Mouse (Mus musculus) heart, postnatal 0 days (tissue): ENCODE results near the gene Rho. TPM values are rescaled to one million over a fixed set of nuclear protein-coding genes. Genes with fewer than 3 reads are reported as not detected.
A peak's percentile ranks its signal among the peaks of the same experiment; 100 is the strongest.

ENCODE experiments used
- ATAC-seq: fragments of 200-750 bp; cut with Nextera tagmentation; 2 replicates; pipeline ENCODE4 v1.8.0; 2017; ENCODE audit warnings: low read depth, moderate number of reproducible peaks, moderate library complexity; ENCODE audit not compliant: insufficient read depth
- DNase-seq: peaks from one replicate; pipeline ENCODE4 v3.0.0-alpha.2; 2016; ENCODE audit warnings: low spot score
- H3K27ac ChIP-seq: fragments of 300-500 bp; sonication (generic); 2 replicates; pipeline ENCODE4 v1.5.1; 2014; ENCODE audit warnings: low read depth, mild to moderate bottlenecking
- H3K27me3 ChIP-seq: fragments of 300-500 bp; sonication (generic); 2 replicates; pipeline ENCODE4 v1.6.1; 2014; ENCODE audit warnings: low read length, mixed read lengths; ENCODE audit not compliant: control insufficient read depth, insufficient read depth
- H3K36me3 ChIP-seq: fragments of 300-500 bp; sonication (generic); replicated peaks from 2 replicates; pipeline ENCODE4 v1.6.1; 2014; ENCODE audit warnings: low read length, mixed read lengths; ENCODE audit not compliant: control insufficient read depth, insufficient read depth
- H3K4me1 ChIP-seq: fragments of 300-500 bp; sonication (generic); 2 replicates; pipeline ENCODE4 v1.6.1; 2014; ENCODE audit warnings: antibody characterized with exemption; ENCODE audit not compliant: control insufficient read depth, insufficient read depth
- H3K4me2 ChIP-seq: fragments of 300-500 bp; sonication (generic); 2 replicates; pipeline ENCODE4 v1.6.1; 2014; ENCODE audit warnings: low read depth, mild to moderate bottlenecking, low read length, moderate library complexity
- H3K4me3 ChIP-seq: fragments of 300-500 bp; sonication (generic); 2 replicates; pipeline ENCODE4 v1.5.1; 2014; ENCODE audit warnings: low read depth, low read length
- H3K9ac ChIP-seq: fragments of 300-500 bp; sonication (generic); replicated peaks from 2 replicates; pipeline ENCODE4 v1.6.1; 2014; ENCODE audit warnings: low read depth, low read length, mixed read lengths
- H3K9me3 ChIP-seq: fragments of 300-500 bp; sonication (generic); replicated peaks from 2 replicates; pipeline ENCODE4 v1.6.1; 2016; ENCODE audit warnings: low read length; ENCODE audit not compliant: control insufficient read depth
- CTCF ChIP-seq: IDR thresholded peaks from 2 replicates; pipeline ENCODE4 v1.5.1; 2016; ENCODE audit warnings: antibody characterized with exemption, control low read depth, low read depth
- EP300 ChIP-seq: IDR thresholded peaks from 2 replicates; pipeline ENCODE4 v1.6.1; 2016; ENCODE audit warnings: antibody characterized with exemption, low read depth
- WGBS: fragments of 180-500 bp; shearing (Covaris S2); extraction: QIAGEN DNeasy Blood & Tissue Kit; methylation state at CpG from one replicate; pipeline ENCODE4 v1.1.7; 2014; 5-methylcytosine and 5-hydroxymethylcytosine counted together
- polyA plus RNA-seq: library from polyadenylated mRNA; unstranded; fragments of >200 nt; fragmentation: Nextera tagmentation; extraction: Ambion mirVana; gene quantifications from 2 replicates; pipeline ENCODE4 v1.2.1, GENCODE M21; 2015
- total RNA-seq: library from RNA; depleted of rRNA; stranded (reverse); fragments of >200 nt; gene quantifications from 2 replicates; pipeline ENCODE4 v1.2.3, GENCODE M21; 2014; ENCODE audit warnings: low replicate concordance

The Rho gene
- total and polyA plus RNA-seq, 2 experiments from 2014 or later: 1.3 TPM; not detected in 1

- DNase-seq: no peak
- ATAC-seq: 0 out of 2 replicates have a peak, but pooled peaks have one; percentile 34
- no peaks in the 10 kb centered on the region for H3K27me3 ChIP-seq
- no peaks in the 10 kb centered on the region; the same call in 1 of the 2 replicates for H3K9me3 ChIP-seq
- TF ChIP-seq CTCF (no peak), EP300 (no peak)
- no peak overlapping the region for H3K9ac ChIP-seq
- no peak overlapping the region for H3K4me2 ChIP-seq
- H3K4me1 ChIP-seq: peaks cover 7% of the 10 kb centered on the region; the same call in 1 of the 2 replicates
- peaks cover 45% of the 10 kb centered on the region for H3K36me3 ChIP-seq
- WGBS: 53% methylated on average over 8 of the region's 8 CpGs
- no peak overlapping the region for H3K27ac ChIP-seq
- H3K4me3 ChIP-seq: no peak overlapping the region
These were observed 40.0 kb upstream of the Rho start for GRCm38 (mm10) chr6:115891497-115892061.

GRCm38 (mm10) chr6:115892363-115892762 lies 39.2 kb upstream of the Rho start:
- TF ChIP-seq CTCF (no peak), EP300 (no peak)
- no peak overlapping the region for H3K27ac ChIP-seq

GRCm38 (mm10) chr6:115896346-115896745 lies 35.2 kb upstream of the Rho start:
- DNase-seq: no peak
- Histone ChIP-seq H3K4me1 (peaks cover 5% of the 10 kb centered on the region; the same call in 1 of the 2 replicates), H3K27ac (0 out of 2 replicates have a peak overlapping the region, but pooled peaks have one; percentile 36), H3K9me3 (no peaks in the 10 kb centered on the region), H3K4me2 (no peak overlapping the region), H3K9ac (no peak overlapping the region), H3K4me3 (no peak overlapping the region), H3K36me3 (peaks cover 22% of the 10 kb centered on the region), H3K27me3 (no peaks in the 10 kb centered on the region)
- 80% methylated on average over 1 of the region's 1 CpGs for WGBS
- TF ChIP-seq CTCF: no peak
- TF ChIP-seq EP300: no peak
- no peak for ATAC-seq

More at GRCm38 (mm10) chr6:115892363-115892762, 39.2 kb upstream of the Rho start:
- Histone ChIP-seq H3K9ac (no peak overlapping the region), H3K9me3 (no peaks in the 10 kb centered on the region; the same call in 1 of the 2 replicates), H3K36me3 (peaks cover 37% of the 10 kb centered on the region), H3K27me3 (no peaks in the 10 kb centered on the region), H3K4me1 (peaks cover 7% of the 10 kb centered on the region; the same call in 1 of the 2 replicates), H3K4me3 (no peak overlapping the region), H3K4me2 (no peak overlapping the region)
- 57% methylated on average over 3 of the region's 3 CpGs for WGBS
- ATAC-seq (no peak), DNase-seq (no peak)

GRCm38 (mm10) chr6:115897117-115897516 lies 34.4 kb upstream of the Rho start:
- H3K9ac ChIP-seq: no peak overlapping the region
- H3K9me3 ChIP-seq: no peaks in the 10 kb centered on the region
- 53% methylated on average over 4 of the region's 4 CpGs for WGBS
- no peak overlapping the region for H3K4me2 ChIP-seq
- 0 out of 2 replicates have a peak overlapping the region, but pooled peaks have one; percentile 36 for H3K27ac ChIP-seq
- H3K36me3 ChIP-seq: peaks cover 22% of the 10 kb centered on the region
- no peak overlapping the region for H3K4me3 ChIP-seq
- TF ChIP-seq EP300: no peak
- no peak for TF ChIP-seq CTCF
- DNase-seq: no peak
- no peaks in the 10 kb centered on the region for H3K27me3 ChIP-seq
- H3K4me1 ChIP-seq: peaks cover 3% of the 10 kb centered on the region; the same call in 1 of the 2 replicates
- no peak for ATAC-seq

- H3K4me3 ChIP-seq: no peak overlapping the region
- H3K9me3 ChIP-seq: no peaks in the 10 kb centered on the region
- no peak overlapping the region for H3K4me2 ChIP-seq
- H3K4me1 ChIP-seq: peaks cover 3% of the 10 kb centered on the region; the same call in 1 of the 2 replicates
- ATAC-seq (no peak), DNase-seq (no peak)
- H3K27me3 ChIP-seq: no peaks in the 10 kb centered on the region
- H3K9ac ChIP-seq: no peak overlapping the region
- 84% methylated on average over 7 of the region's 7 CpGs for WGBS
- TF ChIP-seq CTCF: no peak
- TF ChIP-seq EP300: no peak
- H3K27ac ChIP-seq: no peak overlapping the region
- peaks cover 21% of the 10 kb centered on the region; the same call in 1 of the 2 replicates for H3K36me3 ChIP-seq
These were observed 33.5 kb upstream of the Rho start for GRCm38 (mm10) chr6:115897926-115898520.
